Mouse (Mus musculus): ENCODE measurements around the gene Fam185a.

- TF ChIP-seq EP300 (IDR thresholded peaks at IDR 0.05) (no peak), CTCF (IDR thresholded peaks at IDR 0.05) (no peak)
Observed at GRCm38 (mm10) chr5:21483275-21483674, 58.5 kb downstream of the Fam185a start.

Data from lung, postnatal 0 days (tissue).